Mouse (Mus musculus) gastrocnemius, postnatal 36 days (tissue): ENCODE results near the gene Snx29. TPM values are rescaled to one million over a fixed set of nuclear protein-coding genes. Genes with fewer than 3 reads are reported as not detected.
A peak's percentile ranks its signal among the peaks of the same experiment; 100 is the strongest.

Experiments used
- DNase-seq, 2 experiments: peaks; one replicate each; pipeline ENCODE4 v3.0.0; 2022
- intact Hi-C: fragments of 180-260 bp; cut with DNase I; formaldehyde crosslinking; loops from one replicate; pipeline ENCODE4 v1.15.1; 2025
- total RNA-seq, 2 experiments: library from RNA; stranded (reverse); gene quantifications; 2 replicates each; pipeline ENCODE4 v1.2.3; 2021

Gene Snx29
- total RNA-seq, 2 experiments from 2014 or later = 7.8 to 10.7 TPM

GRCm38 (mm10) chr16:11747867-11748266 lies 425.2 kb downstream of the Snx29 start:
- peak in 1 of 2 experiments; percentile 3 for DNase-seq
- intact Hi-C loops = no loop called here

GRCm38 (mm10) chr16:11749111-11749510 lies 426.4 kb downstream of the Snx29 start:
- peak in 1 of 2 experiments; percentile 5 for DNase-seq
- intact Hi-C loops = no loop called here

- peak in 1 of 2 experiments; percentile 0 for DNase-seq
- intact Hi-C loops = no loop called here
These were observed 427.9 kb downstream of the Snx29 start for GRCm38 (mm10) chr16:11750605-11751004.

- DNase-seq = peak in 1 of 2 experiments; percentile 1
- intact Hi-C loops = no loop called here
These were observed 429.8 kb downstream of the Snx29 start for GRCm38 (mm10) chr16:11752557-11752956.

GRCm38 (mm10) chr16:11753466-11753865 lies 430.8 kb downstream of the Snx29 start:
- intact Hi-C loops = no loop called here
- peak in 1 of 2 experiments; percentile 6 for DNase-seq

- intact Hi-C loops = no loop called here
- no peak for DNase-seq
These were observed 431.4 kb downstream of the Snx29 start for GRCm38 (mm10) chr16:11754136-11754535.

- intact Hi-C loops = no loop called here
- peak in 1 of 2 experiments; percentile 6 for DNase-seq
These were observed 432.8 kb downstream of the Snx29 start for GRCm38 (mm10) chr16:11755281-11756066.

- intact Hi-C loops = no loop called here
These were observed 434.0 kb downstream of the Snx29 start for GRCm38 (mm10) chr16:11756598-11757245.

GRCm38 (mm10) chr16:11757471-11757870 lies 434.8 kb downstream of the Snx29 start:
- intact Hi-C loops = no loop called here
- DNase-seq = peak in 1 of 2 experiments; percentile 5

More at GRCm38 (mm10) chr16:11756598-11757245, 434.0 kb downstream of the Snx29 start:
- peak in 1 of 2 experiments; percentile 8 for DNase-seq

GRCm38 (mm10) chr16:11757951-11758350 lies 435.2 kb downstream of the Snx29 start:
- intact Hi-C loops = no loop called here
- DNase-seq = no peak

GRCm38 (mm10) chr16:11772318-11772717 lies 449.6 kb downstream of the Snx29 start:
- DNase-seq = no peak
- intact Hi-C loops = no loop called here

- DNase-seq = no peak
- intact Hi-C loops = no loop called here
These were observed 451.6 kb downstream of the Snx29 start for GRCm38 (mm10) chr16:11774321-11774720.

- no peak for DNase-seq
- intact Hi-C loops = no loop called here
These were observed 453.8 kb downstream of the Snx29 start for GRCm38 (mm10) chr16:11776528-11776927.

- DNase-seq = no peak
- intact Hi-C loops = no loop called here
These were observed 455.5 kb downstream of the Snx29 start for GRCm38 (mm10) chr16:11778191-11778590.

- intact Hi-C loops = no loop called here
- no peak for DNase-seq
These were observed 456.2 kb downstream of the Snx29 start for GRCm38 (mm10) chr16:11778715-11779460.

GRCm38 (mm10) chr16:11782082-11782481 lies 459.4 kb downstream of the Snx29 start:
- DNase-seq = no peak
- intact Hi-C loops = no loop called here

GRCm38 (mm10) chr16:11783337-11783736 lies 460.6 kb downstream of the Snx29 start:
- intact Hi-C loops = no loop called here
- no peak for DNase-seq

GRCm38 (mm10) chr16:11784354-11784753 lies 461.6 kb downstream of the Snx29 start:
- DNase-seq = no peak
- intact Hi-C loops = no loop called here

GRCm38 (mm10) chr16:11785806-11786205 lies 463.1 kb downstream of the Snx29 start:
- intact Hi-C loops = no loop called here
- DNase-seq = no peak

GRCm38 (mm10) chr16:11790476-11790875 lies 467.8 kb downstream of the Snx29 start:
- DNase-seq = no peak
- intact Hi-C loops = no loop called here

- intact Hi-C loops = no loop called here
- no peak for DNase-seq
These were observed 470.7 kb downstream of the Snx29 start for GRCm38 (mm10) chr16:11793391-11793790.
